Mouse (Mus musculus): ENCODE results near the gene Arhgef11. TPM values are rescaled to one million over a fixed set of nuclear protein-coding genes. Genes with fewer than 3 reads are reported as not detected.

The Arhgef11 gene
- polyA plus RNA-seq, 1 experiment from 2014 or later = 17.2 TPM

DNA sequence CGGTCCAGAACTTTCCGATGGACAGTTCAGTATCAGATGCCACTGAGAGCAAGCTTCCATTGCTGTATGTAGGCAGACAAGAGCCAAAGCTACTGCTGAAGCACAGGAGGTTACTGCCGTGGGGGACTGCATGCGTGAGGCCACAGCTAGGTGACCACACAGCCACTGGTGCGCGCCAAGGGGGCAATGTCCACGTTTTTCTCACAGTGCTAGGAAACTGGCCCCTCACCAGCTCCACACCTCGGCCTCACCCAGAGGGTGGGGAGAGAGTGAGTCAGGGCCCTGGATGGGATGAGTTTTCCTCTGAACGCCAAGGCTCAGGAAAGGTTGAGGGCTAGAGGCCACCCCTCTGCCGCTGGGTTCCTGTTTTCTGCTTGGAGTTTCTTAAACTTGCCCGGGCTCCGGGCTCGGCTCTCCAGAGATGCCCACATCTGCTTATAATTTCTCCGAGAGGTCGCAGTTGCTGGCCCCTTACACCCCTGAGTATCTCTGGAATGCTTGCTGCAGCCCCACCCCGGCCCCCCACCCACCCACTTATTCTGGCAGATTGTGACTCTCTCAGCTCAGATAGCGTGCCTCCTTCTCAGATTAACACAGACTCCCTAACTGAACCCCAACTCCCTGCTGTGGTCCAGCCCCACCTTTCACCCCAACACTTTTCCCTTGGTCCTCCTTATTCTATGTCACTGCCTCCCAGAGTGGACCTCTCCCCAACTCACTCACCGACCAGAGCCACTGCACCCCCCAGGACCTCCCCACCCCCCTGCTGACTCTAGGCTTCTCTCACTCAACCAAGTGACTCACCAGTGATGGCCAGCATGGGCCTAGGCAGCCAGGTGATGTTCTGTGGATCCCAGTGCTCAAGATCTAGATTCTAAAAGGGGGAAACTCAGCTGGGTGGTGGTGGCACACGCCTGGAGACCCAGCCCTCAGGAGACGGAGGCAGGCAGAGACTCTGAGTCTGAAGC is 144.3 kb downstream of the Arhgef11 start:
- 61% methylated on average over 20 of the region's 20 CpGs for WGBS (ENCODE audit: missing documents)
- Histone ChIP-seq H3K27ac (no peak overlapping the region), H3K4me3 (ENCODE audit: inconsistent target) (no peak overlapping the region), H3K79me2 (ENCODE audit: inconsistent target) (no peaks in the 10 kb centered on the region), H3K36me3 (ENCODE audit: inconsistent target) (no peaks in the 10 kb centered on the region)

DNA sequence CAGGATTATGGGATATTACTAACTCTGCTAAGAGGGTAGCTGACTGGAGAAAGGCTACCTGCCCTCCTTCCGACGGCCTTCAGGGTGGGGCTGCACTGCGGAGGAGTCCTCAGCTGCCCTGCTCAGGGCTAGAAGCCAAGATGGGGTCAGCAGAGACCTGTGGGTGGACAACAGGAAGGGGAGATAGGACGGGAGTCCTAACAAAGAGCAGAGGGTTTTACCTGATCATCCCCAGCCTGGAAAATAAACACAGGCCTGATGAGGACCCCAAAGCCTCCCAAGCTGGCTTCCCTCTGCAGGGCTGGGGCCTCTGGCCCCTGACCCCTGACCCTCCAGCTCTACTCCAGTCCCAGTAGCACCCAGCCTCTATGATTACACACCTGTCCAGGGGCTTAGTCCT is 145.8 kb downstream of the Arhgef11 start:
- H3K79me2 ChIP-seq (ENCODE audit: inconsistent target) = no peaks in the 10 kb centered on the region
- WGBS (ENCODE audit: missing documents) = 91% methylated on average over 4 of the region's 4 CpGs
- H3K36me3 ChIP-seq (ENCODE audit: inconsistent target) = no peaks in the 10 kb centered on the region
- no peak overlapping the region for H3K4me3 ChIP-seq (ENCODE audit: inconsistent target)
- H3K27ac ChIP-seq = no peak overlapping the region

DNA sequence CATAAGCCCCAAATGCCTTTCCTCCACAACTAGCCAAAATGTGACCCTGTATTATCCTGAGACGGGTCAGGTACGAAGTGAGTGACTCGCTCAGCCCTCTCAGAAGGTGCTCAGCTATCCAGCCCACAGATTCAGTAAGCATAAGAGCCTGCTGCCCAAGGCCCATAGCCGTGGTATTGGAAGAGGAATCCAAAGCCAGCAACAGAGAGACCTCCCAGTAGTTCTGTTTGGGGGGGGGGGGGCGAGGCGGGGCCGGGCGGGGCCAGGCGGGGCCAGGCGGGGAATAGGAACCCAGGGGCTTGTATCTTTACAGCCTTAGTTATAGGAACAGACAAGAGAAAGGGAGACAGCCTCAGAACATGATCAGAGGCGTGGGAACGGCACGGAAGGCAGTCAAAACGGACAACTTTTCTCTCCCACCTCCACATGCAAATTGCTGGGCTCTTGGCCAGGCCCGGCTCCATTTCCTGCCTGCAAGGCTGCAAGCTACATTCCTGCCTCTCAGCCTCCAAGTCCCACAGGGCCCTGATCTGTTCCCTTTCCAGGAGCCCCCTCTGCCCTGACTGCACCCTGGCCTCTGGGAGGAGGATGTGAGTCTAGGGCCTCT is 146.4 kb downstream of the Arhgef11 start:
- H3K79me2 ChIP-seq (ENCODE audit: inconsistent target) = no peaks in the 10 kb centered on the region
- no peak overlapping the region for H3K27ac ChIP-seq
- H3K4me3 ChIP-seq (ENCODE audit: inconsistent target) = no peak overlapping the region
- 27% methylated on average over 12 of the region's 15 CpGs for WGBS (ENCODE audit: missing documents)
- no peaks in the 10 kb centered on the region for H3K36me3 ChIP-seq (ENCODE audit: inconsistent target)

DNA sequence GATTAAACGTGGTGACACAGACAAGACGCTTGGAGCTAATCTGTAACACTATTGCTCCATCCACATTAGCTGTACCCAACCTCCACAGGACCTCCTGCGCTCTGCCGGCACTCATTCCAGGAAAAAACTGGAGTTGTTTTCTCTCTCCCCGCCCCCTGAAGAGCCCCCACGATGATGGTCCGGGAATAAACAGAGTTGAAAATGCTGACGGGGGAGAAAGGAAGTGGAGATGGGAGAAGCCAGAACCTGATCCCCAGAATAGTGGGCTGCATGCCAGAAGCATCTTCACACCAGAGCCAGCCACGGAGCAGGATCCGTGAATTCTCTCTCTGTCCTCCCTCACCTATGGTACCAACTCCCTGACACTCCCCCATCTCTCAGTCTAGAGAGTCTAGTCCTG is 147.1 kb downstream of the Arhgef11 start:
- 16% methylated on average over 10 of the region's 10 CpGs for WGBS (ENCODE audit: missing documents)
- H3K4me3 ChIP-seq (ENCODE audit: inconsistent target) = no peak overlapping the region
- H3K36me3 ChIP-seq (ENCODE audit: inconsistent target) = no peaks in the 10 kb centered on the region
- no peaks in the 10 kb centered on the region for H3K79me2 ChIP-seq (ENCODE audit: inconsistent target)
- no peak overlapping the region for H3K27ac ChIP-seq

DNA sequence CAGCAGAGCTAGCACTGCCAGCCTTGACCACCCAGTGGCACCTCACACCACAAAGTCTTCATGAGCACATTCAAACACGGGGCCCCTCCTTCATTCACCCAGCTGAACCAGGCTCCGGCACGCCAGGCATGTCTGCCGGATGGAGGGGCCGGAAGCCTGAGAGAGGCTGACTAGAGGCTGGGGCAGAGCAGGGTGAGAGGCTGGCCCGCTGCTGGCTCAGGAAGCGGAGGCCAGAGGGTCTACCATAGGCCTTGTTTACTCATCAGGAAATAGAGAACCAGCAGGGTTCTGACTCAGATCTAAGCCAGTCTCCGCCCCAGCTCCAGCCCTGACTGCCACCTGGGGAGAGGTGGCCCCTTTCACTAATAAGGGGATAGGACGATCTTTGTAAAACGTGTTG is 147.7 kb downstream of the Arhgef11 start:
- Histone ChIP-seq H3K4me3 (ENCODE audit: inconsistent target) (no peak overlapping the region), H3K27ac (no peak overlapping the region), H3K79me2 (ENCODE audit: inconsistent target) (no peaks in the 10 kb centered on the region), H3K36me3 (ENCODE audit: inconsistent target) (no peaks in the 10 kb centered on the region)
- WGBS (ENCODE audit: missing documents) = 6% methylated on average over 10 of the region's 10 CpGs

DNA sequence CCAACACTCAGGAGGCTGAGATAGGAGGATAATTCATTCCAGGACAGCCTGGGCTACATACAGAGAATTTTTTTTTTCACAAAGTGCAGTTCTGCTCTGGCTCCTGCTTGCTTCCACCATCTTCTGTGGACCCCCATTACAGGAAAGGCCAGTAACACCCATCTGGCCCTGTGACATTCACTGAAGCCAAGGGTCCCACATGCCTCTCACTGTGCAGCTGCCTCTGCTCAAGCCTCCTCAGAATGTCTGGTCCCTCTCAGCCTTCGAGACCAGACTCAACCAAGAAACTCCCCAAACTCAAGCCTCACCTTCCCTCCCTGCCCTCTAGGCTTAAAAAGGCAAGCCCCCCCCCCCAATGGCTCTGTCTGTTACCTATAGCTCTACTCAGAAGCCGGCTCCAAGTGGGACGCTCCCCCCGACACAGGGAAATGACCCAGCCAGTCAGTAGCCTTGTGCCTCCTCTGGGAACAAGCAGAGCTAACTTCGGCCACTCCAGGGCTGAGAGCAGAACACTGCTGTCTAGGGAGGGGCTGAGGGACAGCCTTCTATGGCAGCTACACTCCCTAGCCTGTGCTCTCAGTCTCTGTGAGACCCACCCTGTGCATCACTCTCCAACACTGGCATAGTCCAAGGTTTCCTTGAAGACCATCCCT is 148.4 kb downstream of the Arhgef11 start:
- Histone ChIP-seq H3K27ac (no peak overlapping the region), H3K79me2 (ENCODE audit: inconsistent target) (no peaks in the 10 kb centered on the region), H3K4me3 (ENCODE audit: inconsistent target) (no peak overlapping the region), H3K36me3 (ENCODE audit: inconsistent target) (no peaks in the 10 kb centered on the region)
- WGBS (ENCODE audit: missing documents) = 68% methylated on average over 5 of the region's 5 CpGs

DNA sequence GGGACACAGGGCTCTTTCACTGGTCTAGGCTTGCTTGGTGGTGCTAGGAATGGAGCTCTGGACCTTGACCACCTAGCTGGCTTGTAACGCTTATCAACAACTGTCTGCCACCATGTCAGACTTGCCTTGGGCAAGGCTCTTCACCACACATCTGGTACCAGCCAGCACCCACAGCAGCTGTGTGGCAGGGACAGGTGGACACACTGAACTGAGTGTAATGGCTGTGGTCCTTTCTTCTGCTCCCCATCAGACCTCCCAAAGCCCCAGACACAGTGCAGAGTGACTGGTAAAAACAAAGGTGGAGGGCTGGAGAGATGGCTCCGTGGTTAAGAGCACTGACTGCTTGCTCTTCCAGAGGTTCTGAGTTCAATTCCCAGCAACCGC is 148.9 kb downstream of the Arhgef11 start:
- H3K36me3 ChIP-seq (ENCODE audit: inconsistent target) = no peaks in the 10 kb centered on the region
- H3K4me3 ChIP-seq (ENCODE audit: inconsistent target) = no peak overlapping the region
- WGBS (ENCODE audit: missing documents) = 91% methylated on average over 3 of the region's 3 CpGs
- H3K79me2 ChIP-seq (ENCODE audit: inconsistent target) = no peaks in the 10 kb centered on the region
- H3K27ac ChIP-seq = no peak overlapping the region

DNA sequence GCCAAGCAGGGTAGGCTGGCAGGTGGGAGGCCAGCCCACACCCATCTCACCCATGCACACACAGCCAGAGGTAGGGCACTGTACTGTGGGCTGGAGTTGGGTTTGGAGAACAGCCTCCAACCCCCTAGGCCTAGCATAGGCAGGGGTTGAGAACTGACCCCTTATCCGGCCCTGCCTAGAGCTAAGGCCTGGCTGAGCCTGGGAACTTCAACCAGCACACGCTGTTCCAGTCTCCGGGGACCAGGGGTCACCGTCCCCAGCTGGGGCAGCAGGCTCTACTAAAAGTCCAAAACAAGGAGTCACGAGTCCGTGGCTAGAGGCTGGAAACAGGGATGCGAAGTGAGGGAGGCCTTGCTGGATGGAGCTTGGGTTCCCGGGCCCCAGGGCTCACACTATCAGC is 150.4 kb downstream of the Arhgef11 start:
- Histone ChIP-seq H3K36me3 (ENCODE audit: inconsistent target) (no peaks in the 10 kb centered on the region), H3K79me2 (ENCODE audit: inconsistent target) (no peaks in the 10 kb centered on the region), H3K4me3 (ENCODE audit: inconsistent target) (no peak overlapping the region), H3K27ac (no peak overlapping the region)
- 63% methylated on average over 8 of the region's 8 CpGs for WGBS (ENCODE audit: missing documents)

DNA sequence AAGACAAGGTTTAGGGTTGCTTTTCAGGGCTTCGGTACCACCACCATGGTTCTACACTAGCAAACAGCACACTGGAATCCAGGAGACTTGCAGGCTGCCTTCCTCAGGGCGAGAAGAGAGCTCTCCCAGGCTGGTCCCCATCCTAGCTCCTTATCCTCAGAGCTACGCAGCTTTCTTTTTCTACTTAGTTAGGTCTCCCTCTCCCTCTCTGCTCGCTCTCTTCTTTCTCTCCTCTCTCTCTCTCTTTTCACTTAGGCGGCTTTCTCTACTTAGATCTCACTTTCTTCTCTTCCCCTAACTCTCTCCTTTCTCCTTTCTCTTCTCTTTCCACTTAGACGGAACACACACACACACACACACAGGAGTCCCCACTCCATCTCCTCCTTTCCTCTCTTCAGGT is 151.1 kb downstream of the Arhgef11 start:
- Histone ChIP-seq H3K27ac (no peak overlapping the region), H3K79me2 (ENCODE audit: inconsistent target) (no peaks in the 10 kb centered on the region), H3K4me3 (ENCODE audit: inconsistent target) (no peak overlapping the region), H3K36me3 (ENCODE audit: inconsistent target) (no peaks in the 10 kb centered on the region)
- WGBS (ENCODE audit: missing documents) = 30% methylated on average over 6 of the region's 6 CpGs

DNA sequence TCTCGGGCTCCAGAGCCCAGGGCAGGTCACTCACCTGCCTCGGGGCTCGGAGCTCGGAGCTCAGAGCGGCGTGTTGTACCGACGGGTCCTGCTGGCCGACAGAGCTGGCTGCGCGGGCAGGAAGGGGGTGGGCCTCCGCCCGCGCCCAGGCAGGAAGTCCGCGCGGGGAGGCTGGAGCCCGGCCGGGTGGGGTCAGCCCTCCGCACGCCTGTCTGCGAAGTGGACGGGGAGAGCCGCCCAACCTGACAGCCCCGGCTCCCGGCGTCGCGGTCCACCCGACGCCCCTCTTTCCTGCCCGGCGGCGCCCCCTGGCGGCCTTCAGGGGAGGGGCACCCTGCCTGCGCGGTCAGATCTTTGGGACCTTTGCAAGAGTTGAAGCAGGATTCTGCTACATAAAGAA is 151.5 kb downstream of the Arhgef11 start:
- Histone ChIP-seq H3K36me3 (ENCODE audit: inconsistent target) (no peaks in the 10 kb centered on the region), H3K27ac (no peak overlapping the region), H3K79me2 (ENCODE audit: inconsistent target) (no peaks in the 10 kb centered on the region), H3K4me3 (ENCODE audit: inconsistent target) (no peak overlapping the region)
- WGBS (ENCODE audit: missing documents) = 2% methylated on average over 37 of the region's 37 CpGs

DNA sequence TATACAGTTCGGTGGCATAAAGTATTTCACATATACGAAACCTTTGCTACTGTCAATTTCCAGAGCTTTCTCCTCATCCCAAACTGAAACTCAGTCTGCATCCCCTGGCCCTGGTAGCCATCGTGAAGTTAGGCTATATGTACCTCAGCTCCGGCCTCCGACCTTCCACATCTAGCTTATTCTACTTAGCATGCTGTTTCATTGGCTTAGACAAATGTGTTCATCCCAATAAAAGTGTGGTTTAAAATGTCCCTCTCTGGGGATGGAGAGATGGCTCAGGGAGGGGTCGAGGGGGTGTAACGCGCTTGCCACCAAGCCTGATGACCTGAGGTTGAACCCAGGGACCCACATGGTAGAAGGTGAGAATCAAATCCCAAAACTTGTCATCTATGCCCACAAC is 152.1 kb downstream of the Arhgef11 start:
- Histone ChIP-seq H3K36me3 (ENCODE audit: inconsistent target) (no peaks in the 10 kb centered on the region), H3K79me2 (ENCODE audit: inconsistent target) (no peaks in the 10 kb centered on the region), H3K4me3 (ENCODE audit: inconsistent target) (no peak overlapping the region), H3K27ac (no peak overlapping the region)
- 74% methylated on average over 8 of the region's 8 CpGs for WGBS (ENCODE audit: missing documents)

DNA sequence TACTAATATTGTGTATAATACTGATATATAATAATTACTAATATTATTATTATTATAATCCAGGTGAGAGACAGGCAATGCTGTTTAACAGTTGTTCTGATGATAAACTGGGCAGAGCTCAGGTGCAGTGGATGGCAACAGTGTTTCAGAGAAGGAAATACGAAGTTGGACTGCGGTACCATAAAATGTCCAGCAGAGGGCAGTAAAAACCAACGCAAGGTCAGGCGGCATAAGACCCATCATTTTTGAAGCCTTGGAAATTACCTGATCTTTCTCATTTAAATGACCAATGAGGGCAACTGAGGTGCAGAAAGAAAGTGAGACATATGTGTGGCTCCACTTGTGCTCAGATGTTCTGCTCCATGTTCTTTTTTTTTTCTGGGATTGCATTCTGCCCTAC is 152.9 kb downstream of the Arhgef11 start:
- no peak overlapping the region for H3K27ac ChIP-seq

DNA sequence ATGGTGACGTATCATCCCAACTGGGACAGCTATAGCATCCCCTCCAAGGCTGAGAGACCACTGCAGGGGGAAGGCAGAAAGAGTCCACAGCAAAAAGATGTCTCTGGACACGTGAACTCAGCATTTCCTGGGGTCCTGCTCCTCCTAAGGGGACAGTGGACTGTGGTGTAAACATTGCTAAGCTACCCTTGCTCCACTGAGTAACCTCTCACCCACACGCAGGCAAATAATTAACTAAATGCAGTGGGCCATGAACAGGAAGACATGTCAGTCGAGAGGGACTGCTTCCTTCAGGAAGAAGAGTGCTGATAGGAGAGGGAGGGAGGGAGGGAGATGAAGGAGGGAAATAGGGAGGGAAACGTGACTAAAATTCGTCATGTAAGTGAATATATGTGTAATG is 153.7 kb downstream of the Arhgef11 start:
- H3K36me3 ChIP-seq (ENCODE audit: inconsistent target) = no peaks in the 10 kb centered on the region
- H3K79me2 ChIP-seq (ENCODE audit: inconsistent target) = no peaks in the 10 kb centered on the region
- no peak overlapping the region for H3K4me3 ChIP-seq (ENCODE audit: inconsistent target)
- H3K27ac ChIP-seq = no peak overlapping the region
- 51% methylated on average over 4 of the region's 6 CpGs for WGBS (ENCODE audit: missing documents)

More for the DNA sequence above, 152.9 kb downstream of the Arhgef11 start:
- Histone ChIP-seq H3K79me2 (ENCODE audit: inconsistent target) (no peaks in the 10 kb centered on the region), H3K4me3 (ENCODE audit: inconsistent target) (no peak overlapping the region), H3K36me3 (ENCODE audit: inconsistent target) (no peaks in the 10 kb centered on the region)
- WGBS (ENCODE audit: missing documents) = 2% methylated on average over 4 of the region's 4 CpGs

DNA sequence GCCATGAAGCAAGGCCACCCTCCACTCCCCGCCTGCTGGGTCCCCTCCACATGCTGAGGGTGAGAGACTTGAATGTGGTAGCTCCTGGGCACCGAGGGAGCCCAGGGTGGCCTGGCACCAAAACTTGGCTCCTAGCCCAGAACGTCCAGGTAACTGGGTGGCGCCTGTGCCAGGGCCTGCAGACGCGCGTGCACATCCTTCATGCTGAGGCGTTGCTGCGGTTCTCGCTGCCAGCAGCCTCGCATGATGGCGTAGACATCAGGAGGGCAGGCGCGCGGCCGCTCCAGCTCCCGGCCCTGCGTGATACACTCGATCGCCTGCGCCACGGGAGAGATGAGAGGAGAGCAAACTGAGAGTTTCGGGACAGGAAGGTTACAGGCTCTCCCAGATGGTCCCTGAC is 160.9 kb downstream of the Arhgef11 start:
- 64% methylated on average over 23 of the region's 23 CpGs for WGBS (ENCODE audit: missing documents)
- H3K79me2 ChIP-seq (ENCODE audit: inconsistent target) = no peaks in the 10 kb centered on the region

DNA sequence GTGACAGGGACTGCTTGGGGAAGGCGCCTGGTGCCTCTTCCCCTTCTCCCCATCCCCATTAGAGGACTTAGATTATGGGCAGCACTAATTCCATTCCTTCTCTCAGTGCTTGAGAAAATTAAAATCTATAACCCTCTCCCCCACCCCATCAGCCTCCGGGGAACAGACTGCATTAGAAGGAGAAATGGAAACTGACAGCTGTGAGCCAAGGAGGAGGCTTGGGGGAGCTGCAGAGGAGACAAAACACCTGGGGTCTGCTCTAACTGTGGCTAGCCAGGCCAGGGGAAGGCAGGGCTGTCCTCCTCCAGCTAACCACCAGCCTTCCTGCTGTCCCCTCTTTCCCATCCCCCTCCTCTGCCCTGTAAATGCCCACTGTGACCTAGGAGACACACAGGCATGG is 161.7 kb downstream of the Arhgef11 start:
- WGBS (ENCODE audit: missing documents) = 46% methylated on average over 2 of the region's 2 CpGs
- H3K27ac ChIP-seq = no peak overlapping the region
- no peaks in the 10 kb centered on the region for H3K79me2 ChIP-seq (ENCODE audit: inconsistent target)
- H3K36me3 ChIP-seq (ENCODE audit: inconsistent target) = no peaks in the 10 kb centered on the region
- H3K4me3 ChIP-seq (ENCODE audit: inconsistent target) = no peak overlapping the region

More for the DNA sequence above, 160.9 kb downstream of the Arhgef11 start:
- Histone ChIP-seq H3K27ac (no peak overlapping the region), H3K4me3 (ENCODE audit: inconsistent target) (no peak overlapping the region), H3K36me3 (ENCODE audit: inconsistent target) (no peaks in the 10 kb centered on the region)
